In the genomic region with DNA sequence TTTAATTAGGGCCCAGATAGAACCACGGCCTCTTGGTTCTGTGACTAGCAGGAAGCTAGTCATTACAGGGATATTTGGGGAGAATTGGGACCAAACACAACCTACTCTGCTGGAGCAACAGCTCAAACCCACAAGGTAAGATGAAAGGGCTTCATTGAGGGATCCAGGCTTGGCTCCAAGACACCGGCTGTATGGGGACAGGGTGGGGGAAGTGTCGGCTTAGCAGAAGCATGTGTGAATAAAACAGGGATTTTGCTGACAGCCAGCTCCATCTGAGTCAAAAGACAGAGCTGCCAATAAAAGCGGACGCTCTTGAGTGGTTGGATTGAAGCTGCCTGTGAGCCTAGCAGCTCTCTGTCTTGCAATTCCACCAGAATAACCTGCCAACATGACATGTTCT, we compare ENCODE assay signal across 14 mouse cellular contexts. TPM values are rescaled to one million over a fixed set of nuclear protein-coding genes. Genes with fewer than 3 reads are reported as not detected.
DNase-seq lines count a peak whose midpoint lies in the region.
"Had no signal": no experiment of that assay in that cellular context is flagged by ENCODE, and none has a peak within 500 bp of the region (broad histone marks: within the 10 kb centered on the region; RNA-seq: fewer than 3 reads in every experiment).

No protein-coding gene starts in this region.

- DNase-seq in cerebellum, postnatal 10 days = peak; percentile 78 to 80
- no peak for DNase-seq in cerebellum, adult 18-20 months
- DNase-seq in layer of hippocampus, adult 11-12 months (ENCODE audit: low spot score) = peak; percentile 56
- no peak for DNase-seq in layer of hippocampus, adult 9-10 months (ENCODE audit: low spot score)
- peak; percentile 44 for DNase-seq in right cerebral cortex, postnatal 4 days
- DNase-seq in right cerebral cortex, postnatal 14 days = no peak
- DNase-seq in layer of hippocampus, postnatal 36 days = peak; percentile 64 to 67
- no peak for DNase-seq in adipocyte (ENCODE audit: low spot score)
- DNase-seq: adrenal gland, adult 8-10 months; cerebellum, adult 2 months had no signal

RNA-seq across cellular contexts. Expression of a gene that starts 5.1 kb away (rescaled TPM):
- 1 to 10 TPM; 2.3 to 2.5 TPM for total RNA-seq in layer of hippocampus, postnatal 36 days (2021)

RNA-seq across cellular contexts. Expression of a gene that starts 12.2 kb away (rescaled TPM):
- 10 to 100 TPM; 64.8 to 66.9 TPM for total RNA-seq in layer of hippocampus, postnatal 36 days (2021)

RNA-seq across cellular contexts. Expression of a gene that starts 29.1 kb away (rescaled TPM):
- total RNA-seq in layer of hippocampus, postnatal 36 days (2021) = 1 to 10 TPM; 6.4 to 6.5 TPM

RNA-seq across cellular contexts. Expression of a gene that starts 29.6 kb away (rescaled TPM):
- total RNA-seq in layer of hippocampus, postnatal 36 days (2021) = 10 to 100 TPM; 14.6 to 16.9 TPM
- total RNA-seq: gastrocnemius, adult 8-10 months had no signal

RNA-seq across cellular contexts. Expression of a gene that starts 39.2 kb away (rescaled TPM):
- total RNA-seq in layer of hippocampus, postnatal 36 days (2021) = not detected
- total RNA-seq: adrenal gland, adult 8-10 months; gastrocnemius, adult 8-10 months; heart, adult 8-10 months; layer of hippocampus, postnatal 25 days; MEL had no signal

Comparison
In these comparisons a context has a peak if more than half of its experiments do, and no peak if none do; other contexts are left out.
1. DNase-seq: peak in cerebellum, postnatal 10 days (2 of 2), layer of hippocampus, adult 11-12 months (single experiment), right cerebral cortex, postnatal 4 days (single experiment) and layer of hippocampus, postnatal 36 days (2 of 2); none in cerebellum, adult 18-20 months (0 of 2), layer of hippocampus, adult 9-10 months (single experiment), right cerebral cortex, postnatal 14 days (single experiment) and adipocyte (single experiment).